Mouse (Mus musculus) spleen, postnatal 36 days (tissue): Measurements from ENCODE around the gene AC124502.3.
A peak's percentile ranks its signal among the peaks of the same experiment; 100 is the strongest.
"Not testable (repeated sequence)": the region's sequence is repeated elsewhere in the genome, so short reads cannot be mapped to it uniquely, and the experiment has no call there.

Experiments
- DNase-seq, 2 experiments: peaks; one replicate each; pipeline ENCODE4 v3.0.0; 2022; ENCODE audit warnings: low spot score in 2 of 2, mixed read lengths in 1 of 2

AC124502.3 gene

DNA sequence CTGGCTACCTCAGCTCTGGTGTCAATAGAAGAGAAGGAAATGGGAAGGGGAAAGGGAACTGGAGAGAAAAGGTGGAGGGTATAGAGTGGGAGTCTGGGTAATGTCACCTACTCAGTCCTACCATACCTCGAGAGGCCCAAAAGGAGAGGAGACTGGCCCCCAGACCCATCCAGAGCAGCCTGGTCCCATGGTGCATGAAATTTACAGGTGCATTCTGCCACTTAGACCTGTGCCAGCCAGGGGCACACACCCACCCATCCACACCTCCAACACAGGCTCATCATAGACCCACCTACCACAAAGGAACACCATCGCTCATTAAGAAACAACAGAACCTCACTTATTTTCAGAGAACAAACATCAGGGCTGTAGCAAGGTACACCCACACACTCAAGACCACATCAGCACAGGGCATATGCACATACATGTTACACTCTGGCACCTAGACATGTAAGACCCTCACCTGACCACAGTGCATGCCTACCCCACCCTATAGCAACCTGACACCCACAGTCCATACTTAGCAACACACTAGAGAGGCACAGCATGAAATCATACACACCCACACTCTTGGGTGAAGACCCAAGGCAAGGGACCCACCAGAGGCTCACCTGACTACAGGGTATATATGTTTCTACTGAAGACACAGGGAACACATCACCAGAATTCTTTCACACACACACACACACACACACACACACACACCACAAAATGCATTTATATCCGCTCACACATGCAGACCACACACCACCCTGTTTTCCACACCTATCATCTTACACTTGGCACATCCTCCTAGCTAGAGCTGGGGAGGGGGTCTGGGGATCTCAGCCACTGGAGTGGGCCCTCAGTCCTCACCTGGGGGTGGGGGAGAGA, 45.5 kb downstream of the AC124502.3 start:
- no peak for DNase-seq

DNA sequence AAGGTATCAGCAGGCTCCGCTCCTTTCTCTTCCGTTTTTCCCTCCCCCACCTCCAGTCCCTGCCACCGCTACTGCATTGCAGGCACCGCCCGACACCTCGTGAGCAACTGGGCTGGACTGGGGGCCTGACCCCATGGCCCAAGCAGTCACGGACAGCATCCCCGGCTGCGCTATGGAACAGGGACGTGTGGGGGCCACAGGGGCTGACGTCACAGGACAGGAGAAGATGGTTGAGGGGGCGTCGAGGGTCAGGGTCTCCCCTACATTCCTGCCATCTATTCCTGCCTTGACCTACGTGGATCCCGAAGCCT, 46.1 kb downstream of the AC124502.3 start:
- no peak for DNase-seq

- peak in 1 of 2 experiments; percentile 36 for DNase-seq
Observed at GRCm38 (mm10) chr19:5085145-5085863, 46.6 kb downstream of the AC124502.3 start, which contains the start of gene Tmem151a. TSS of gene Tmem151a (minus strand) at chr19:5085531.

DNA sequence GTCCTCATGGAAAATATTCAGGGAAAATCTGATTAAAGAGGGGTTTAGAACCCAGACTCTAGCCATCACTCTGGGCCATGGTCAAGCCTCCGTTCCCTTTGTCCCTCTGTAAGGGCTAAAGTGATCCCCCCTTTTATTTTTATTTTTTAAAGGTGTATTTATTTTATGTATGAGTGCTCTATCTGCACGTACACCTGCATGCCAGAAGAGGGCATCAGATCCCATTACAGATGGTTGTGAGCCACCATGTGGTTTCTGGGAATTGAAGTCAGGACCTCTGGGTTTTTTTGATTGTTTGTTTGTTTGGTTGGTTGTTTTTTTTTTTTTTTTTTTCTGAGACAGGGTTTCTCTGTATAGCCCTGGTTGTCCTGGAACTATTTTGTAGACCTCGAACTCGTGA, 47.8 kb downstream of the AC124502.3 start:
- DNase-seq = not testable (repeated sequence)

GRCm38 (mm10) chr19:5087884-5088728, 49.4 kb downstream of the AC124502.3 start, which contains the start of gene Yif1a:
TSS of gene Yif1a (plus strand) at chr19:5088538.
- DNase-seq = peak; percentile 96 to 97

GRCm38 (mm10) chr19:5089324-5089723, 50.6 kb downstream of the AC124502.3 start:
- DNase-seq = no peak

DNA sequence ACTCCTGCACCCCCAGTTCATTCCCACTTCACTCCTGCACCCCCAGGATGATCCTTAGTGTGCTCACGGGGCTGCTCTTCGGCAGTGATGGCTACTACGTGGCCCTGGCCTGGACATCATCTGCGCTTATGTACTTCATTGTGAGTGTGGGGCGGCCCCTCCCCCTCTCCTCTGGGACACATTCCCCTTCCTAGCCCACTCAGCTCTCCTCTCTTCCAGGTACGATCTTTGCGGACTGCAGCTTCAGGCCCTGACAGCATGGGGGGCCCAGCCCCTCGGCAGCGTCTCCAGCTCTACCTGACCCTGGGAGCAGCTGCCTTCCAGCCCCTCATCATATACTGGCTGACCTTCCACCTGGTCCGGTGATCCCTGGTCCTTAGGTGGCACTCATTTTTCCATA, 53.4 kb downstream of the AC124502.3 start:
- no peak for DNase-seq

GRCm38 (mm10) chr19:5093481-5094242, 55.0 kb downstream of the AC124502.3 start:
- no peak for DNase-seq

DNA sequence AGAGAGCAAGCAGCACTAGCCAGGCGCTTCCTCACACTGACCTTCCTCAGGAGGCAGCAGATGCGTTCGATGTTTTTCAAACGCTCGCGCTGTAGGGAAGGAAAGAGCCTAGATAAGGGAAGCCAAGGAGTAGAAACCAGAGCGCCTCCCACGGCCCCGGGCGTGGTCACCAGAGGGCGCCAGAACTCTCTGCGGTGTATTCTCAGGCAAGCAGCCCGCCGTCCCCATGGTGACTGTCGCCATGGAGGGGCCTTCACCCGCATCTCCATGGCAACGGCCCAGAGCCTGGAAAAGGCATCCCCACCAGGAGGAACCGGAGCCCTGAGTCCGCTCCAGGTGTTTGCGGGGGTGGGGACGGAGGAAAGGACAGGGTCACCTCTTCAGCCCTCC, 55.5 kb downstream of the AC124502.3 start:
- peak; percentile 77 to 81 for DNase-seq

DNA sequence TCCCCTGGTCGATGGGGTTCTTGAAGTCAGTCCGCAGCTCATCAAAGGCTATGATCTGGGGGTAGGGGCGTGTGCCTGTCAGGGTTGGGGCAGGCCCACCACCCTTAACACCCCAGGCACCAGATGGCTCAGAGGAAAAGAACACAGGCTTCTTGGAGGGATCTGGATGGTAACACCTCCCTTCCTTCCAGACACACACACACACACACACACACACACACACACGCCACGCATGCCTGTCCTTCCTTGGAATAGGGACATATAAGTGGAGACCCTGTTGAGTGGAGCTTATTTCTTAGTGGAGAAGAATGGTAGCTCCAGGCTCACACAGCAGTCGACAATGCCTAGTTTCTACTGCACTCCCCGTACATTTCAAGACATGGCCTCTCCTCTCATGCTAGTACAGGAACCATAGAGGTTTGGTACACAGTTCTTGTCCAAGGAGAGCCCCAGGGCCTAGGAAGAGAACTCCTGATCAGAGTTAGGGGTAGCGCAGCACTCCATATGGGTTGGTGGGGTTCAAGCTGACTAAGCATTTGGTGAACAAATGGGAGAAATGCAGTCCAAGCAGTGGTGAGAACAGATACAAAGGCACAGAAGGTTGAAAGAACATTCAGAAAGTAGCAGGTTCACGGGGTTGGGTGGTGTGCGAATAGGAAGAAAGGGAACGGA, 56.2 kb downstream of the AC124502.3 start:
- no peak for DNase-seq

- DNase-seq = no peak
Observed at GRCm38 (mm10) chr19:5095887-5096474, 57.3 kb downstream of the AC124502.3 start.

- no peak for DNase-seq
Observed at GRCm38 (mm10) chr19:5097521-5098362, 59.1 kb downstream of the AC124502.3 start.

- DNase-seq = peak in 1 of 2 experiments; percentile 41
Observed at GRCm38 (mm10) chr19:5098363-5099143, 59.9 kb downstream of the AC124502.3 start, which contains the start of gene Cnih2. TSS of gene Cnih2 (minus strand) at chr19:5098521.
